Mouse (Mus musculus) lung, embryonic 16.5 days (tissue): Measurements from ENCODE around the gene Fiz1. TPM values are rescaled to one million over a fixed set of nuclear protein-coding genes. Genes with fewer than 3 reads are reported as not detected.

Source experiments
- ATAC-seq: fragments of 200-750 bp; cut with Nextera tagmentation; 2 replicates; pipeline ENCODE4 v1.8.0; 2017; ENCODE audit warnings: low read depth, mild to moderate bottlenecking, moderate library complexity
- H3K27ac ChIP-seq: fragments of 300-500 bp; sonication (generic); 2 replicates; pipeline ENCODE4 v1.5.1; 2014; ENCODE audit warnings: mild to moderate bottlenecking, control low read depth, low read length
- H3K27me3 ChIP-seq: fragments of 300-500 bp; sonication (generic); 2 replicates; pipeline ENCODE4 v1.6.1; 2014; ENCODE audit warnings: low read depth, low read length, mixed read lengths; ENCODE audit not compliant: control insufficient read depth, insufficient read depth
- H3K36me3 ChIP-seq: fragments of 300-500 bp; sonication (generic); 2 replicates; pipeline ENCODE4 v1.6.1; 2014; ENCODE audit warnings: low read length; ENCODE audit not compliant: control insufficient read depth, insufficient read depth
- H3K4me1 ChIP-seq: fragments of 300-500 bp; sonication (generic); replicated peaks from 2 replicates; pipeline ENCODE4 v1.6.1; 2014; ENCODE audit warnings: low read length, mixed read lengths; ENCODE audit not compliant: control insufficient read depth, insufficient read depth
- H3K4me2 ChIP-seq: fragments of 300-500 bp; sonication (generic); 2 replicates; pipeline ENCODE4 v1.6.1; 2014; ENCODE audit warnings: low read depth, low read length, control low read depth
- H3K4me3 ChIP-seq: fragments of 300-500 bp; sonication (generic); 2 replicates; pipeline ENCODE4 v1.5.1; 2014; ENCODE audit warnings: mild to moderate bottlenecking, low read length, control low read depth
- H3K9ac ChIP-seq: fragments of 300-500 bp; sonication (generic); 2 replicates; pipeline ENCODE4 v1.6.1; 2014; ENCODE audit warnings: low read length, control low read depth
- H3K9me3 ChIP-seq: fragments of 300-500 bp; sonication (generic); 2 replicates; pipeline ENCODE4 v1.6.1; 2016; ENCODE audit warnings: low read length; ENCODE audit not compliant: control insufficient read depth
- WGBS: fragments of 180-500 bp; shearing (Covaris S2); extraction: QIAGEN DNeasy Blood & Tissue Kit; methylation state at CpG from one replicate; pipeline ENCODE4 v1.1.7; 2014; 5-methylcytosine and 5-hydroxymethylcytosine counted together
- polyA plus RNA-seq: library from polyadenylated mRNA; unstranded; fragments of >200 nt; fragmentation: Nextera tagmentation; extraction: Ambion mirVana; gene quantifications from 2 replicates; pipeline ENCODE4 v1.2.1, GENCODE M21; 2015

The Fiz1 gene
- polyA plus RNA-seq, 1 experiment from 2014 or later: 34.5 TPM

GRCm38 (mm10) chr7:4995268-4996002, 19.1 kb downstream of the Fiz1 start:
- peaks cover 21% of the 10 kb centered on the region for H3K36me3 ChIP-seq
- peak overlapping the region; percentile 60 for H3K4me2 ChIP-seq
- 6% methylated on average over 18 of the region's 19 CpGs for WGBS
- peak; percentile 46 for ATAC-seq
- H3K27me3 ChIP-seq: no peaks in the 10 kb centered on the region; the same call in 1 of the 2 replicates
- peaks cover 16% of the 10 kb centered on the region; the same call in 1 of the 2 replicates for H3K4me1 ChIP-seq
- 0 out of 2 replicates have a peak, but pooled peaks cover 2% of the 10 kb centered on the region for H3K9me3 ChIP-seq
- H3K4me3 ChIP-seq: peak overlapping the region; percentile 80
- H3K27ac ChIP-seq: peak overlapping the region; percentile 40
- H3K9ac ChIP-seq: peak overlapping the region; percentile 79

GRCm38 (mm10) chr7:4993999-4994788, 20.3 kb downstream of the Fiz1 start:
- Histone ChIP-seq H3K27ac (no peak overlapping the region), H3K36me3 (peaks cover 21% of the 10 kb centered on the region), H3K4me3 (no peak overlapping the region), H3K4me1 (peaks cover 16% of the 10 kb centered on the region; the same call in 1 of the 2 replicates), H3K9me3 (0 out of 2 replicates have a peak, but pooled peaks cover 2% of the 10 kb centered on the region), H3K9ac (0 out of 2 replicates have a peak overlapping the region, but pooled peaks have one; percentile 79), H3K27me3 (no peaks in the 10 kb centered on the region; the same call in 1 of the 2 replicates), H3K4me2 (peak overlapping the region; percentile 60; the same call in 1 of the 2 replicates)
- ATAC-seq: no peak
- 55% methylated on average over 57 of the region's 59 CpGs for WGBS

- Histone ChIP-seq H3K4me2 (no peak overlapping the region), H3K9me3 (0 out of 2 replicates have a peak, but pooled peaks cover 2% of the 10 kb centered on the region), H3K27me3 (no peaks in the 10 kb centered on the region; the same call in 1 of the 2 replicates), H3K4me1 (peaks cover 16% of the 10 kb centered on the region; the same call in 1 of the 2 replicates), H3K36me3 (peaks cover 21% of the 10 kb centered on the region), H3K27ac (no peak overlapping the region), H3K4me3 (no peak overlapping the region), H3K9ac (no peak overlapping the region)
- ATAC-seq: no peak
- 56% methylated on average over 55 of the region's 55 CpGs for WGBS
Observed at GRCm38 (mm10) chr7:4993347-4993998, 21.0 kb downstream of the Fiz1 start.

GRCm38 (mm10) chr7:4988250-4988649, 26.2 kb downstream of the Fiz1 start:
- Histone ChIP-seq H3K27ac (no peak overlapping the region), H3K4me2 (no peak overlapping the region), H3K9me3 (no peaks in the 10 kb centered on the region), H3K4me1 (no peaks in the 10 kb centered on the region), H3K4me3 (no peak overlapping the region), H3K36me3 (peaks cover 13% of the 10 kb centered on the region), H3K27me3 (no peaks in the 10 kb centered on the region), H3K9ac (no peak overlapping the region)
- ATAC-seq: 0 out of 2 replicates have a peak, but pooled peaks have one; percentile 45
- WGBS: 17% methylated on average over 2 of the region's 2 CpGs

- Histone ChIP-seq H3K4me1 (peaks cover 3% of the 10 kb centered on the region; the same call in 1 of the 2 replicates), H3K4me3 (no peak overlapping the region), H3K36me3 (no peaks in the 10 kb centered on the region), H3K27me3 (no peaks in the 10 kb centered on the region), H3K4me2 (no peak overlapping the region), H3K9me3 (no peaks in the 10 kb centered on the region), H3K27ac (no peak overlapping the region), H3K9ac (no peak overlapping the region)
- WGBS: 89% methylated on average over 7 of the region's 7 CpGs
- ATAC-seq: no peak
Observed at GRCm38 (mm10) chr7:4976832-4977231, 37.7 kb downstream of the Fiz1 start.

- no peak overlapping the region for H3K4me2 ChIP-seq
- no peak for ATAC-seq
- no peak overlapping the region for H3K4me3 ChIP-seq
- H3K36me3 ChIP-seq: no peaks in the 10 kb centered on the region
- H3K27ac ChIP-seq: no peak overlapping the region
- no peaks in the 10 kb centered on the region for H3K9me3 ChIP-seq
- H3K9ac ChIP-seq: no peak overlapping the region
- peaks cover 3% of the 10 kb centered on the region; the same call in 1 of the 2 replicates for H3K4me1 ChIP-seq
- no peaks in the 10 kb centered on the region for H3K27me3 ChIP-seq
- 39% methylated on average over 4 of the region's 4 CpGs for WGBS
Observed at GRCm38 (mm10) chr7:4975455-4975854, 39.0 kb downstream of the Fiz1 start.

- Histone ChIP-seq H3K27ac (peak overlapping the region; percentile 76), H3K27me3 (no peaks in the 10 kb centered on the region), H3K36me3 (no peaks in the 10 kb centered on the region), H3K9me3 (no peaks in the 10 kb centered on the region), H3K9ac (no peak overlapping the region), H3K4me3 (no peak overlapping the region), H3K4me2 (no peak overlapping the region), H3K4me1 (peaks cover 3% of the 10 kb centered on the region; the same call in 1 of the 2 replicates)
- 60% methylated on average over 18 of the region's 18 CpGs for WGBS
- peak; percentile 32; the same call in 1 of the 2 replicates for ATAC-seq
Observed at GRCm38 (mm10) chr7:4972321-4973047, 42.0 kb downstream of the Fiz1 start.

- ATAC-seq: peak; percentile 90
- Histone ChIP-seq H3K9me3 (no peaks in the 10 kb centered on the region), H3K4me2 (no peak overlapping the region), H3K4me1 (peaks cover 3% of the 10 kb centered on the region; the same call in 1 of the 2 replicates), H3K27me3 (no peaks in the 10 kb centered on the region), H3K27ac (peak overlapping the region; percentile 76), H3K36me3 (no peaks in the 10 kb centered on the region), H3K4me3 (no peak overlapping the region), H3K9ac (no peak overlapping the region)
- 13% methylated on average over 7 of the region's 7 CpGs for WGBS
Observed at GRCm38 (mm10) chr7:4971710-4972109, 42.8 kb downstream of the Fiz1 start.
